In the genomic region with DNA sequence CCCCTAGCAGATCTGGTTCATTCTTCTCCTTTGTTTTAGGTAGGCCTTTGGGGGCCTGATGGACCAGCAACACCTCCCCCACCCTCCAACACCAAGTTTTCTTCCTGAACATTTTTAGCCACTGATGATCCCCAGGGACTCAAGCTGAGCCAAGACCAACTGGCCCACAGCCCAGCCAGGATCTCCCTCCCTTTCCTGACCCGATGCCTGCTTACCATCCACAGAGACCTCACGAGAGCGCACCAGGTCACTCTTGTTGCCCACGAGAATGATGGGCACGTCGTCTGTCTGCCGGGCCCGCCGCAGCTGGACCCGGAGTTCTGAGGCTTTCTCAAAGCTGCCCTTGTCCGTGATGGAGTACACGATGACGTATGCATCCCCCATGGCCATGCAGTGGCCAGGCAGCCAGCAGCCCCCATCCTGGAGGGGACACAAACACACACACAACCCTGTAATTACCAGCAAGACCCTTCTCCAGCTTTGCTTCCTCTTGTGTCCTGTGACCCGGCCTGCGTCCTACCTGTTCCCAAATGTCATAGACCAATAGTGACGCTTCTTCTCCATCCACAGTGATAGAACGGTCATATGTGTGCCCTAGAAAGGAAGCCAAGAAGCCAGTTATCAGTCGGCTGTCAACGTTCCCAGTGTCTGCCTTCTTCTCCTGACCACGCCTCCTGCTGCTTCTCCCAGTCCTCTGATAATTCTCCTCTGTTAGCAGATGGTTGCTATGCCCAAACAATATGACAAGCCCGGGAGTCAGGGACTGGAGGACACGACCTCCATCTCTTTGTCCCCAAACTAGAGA, we compare ENCODE assay signal across 9 mouse cellular contexts. TPM values are rescaled to one million over a fixed set of nuclear protein-coding genes. Genes with fewer than 3 reads are reported as not detected.
DNase-seq lines count a peak whose midpoint lies in the region; ATAC-seq and TF ChIP-seq lines count a peak whose summit lies in the region.
"Had no signal": no experiment of that assay in that cellular context is flagged by ENCODE, and none has a peak within 500 bp of the region (broad histone marks: within the 10 kb centered on the region; RNA-seq: fewer than 3 reads in every experiment).

No protein-coding gene starts in this region.

- DNase-seq in cerebellum, postnatal 14 days: peak; percentile 60 to 65
- no peak for DNase-seq in cerebellum, adult 9-11 months
- peak; percentile 79 for DNase-seq in adipocyte (ENCODE audit: low spot score)
- no peak for DNase-seq in limb, embryonic 14.5 days (ENCODE audit: low spot score)
- DNase-seq in layer of hippocampus, postnatal 10 days (ENCODE audit: low spot score in 2 of 2): no peak
- no peak for DNase-seq in forebrain, embryonic 14.5 days (ENCODE audit: low spot score)
- no peak for DNase-seq in retina, embryonic 14.5 days (ENCODE audit: low spot score)

- H3K4me2 ChIP-seq in heart, embryonic 14.5 days (ENCODE audit: low read length): peak overlapping the region; percentile 80
- H3K4me2 ChIP-seq in limb, embryonic 14.5 days (replicated peaks; ENCODE audit: low read depth, low read length, severe bottlenecking): peak overlapping the region; percentile 69; the same call in 1 of the 2 replicates
- no peak overlapping the region for H3K4me2 ChIP-seq in forebrain, embryonic 14.5 days (ENCODE audit: low read length)

- no peaks in the 10 kb centered on the region for H3K27me3 ChIP-seq in heart, embryonic 14.5 days (ENCODE audit: control insufficient read depth, insufficient read depth, low read length)
- H3K27me3 ChIP-seq in limb, embryonic 14.5 days (ENCODE audit: control insufficient read depth, insufficient read depth, low read length): peaks cover 6% of the 10 kb centered on the region; the same call in 1 of the 2 replicates
- peaks cover 15% of the 10 kb centered on the region for H3K27me3 ChIP-seq in forebrain, embryonic 14.5 days (replicated peaks; ENCODE audit: control insufficient read depth, insufficient read depth, low read length)

- peak overlapping the region; percentile 76 to 97 for H3K4me3 ChIP-seq in heart, embryonic 14.5 days (ENCODE audit: control insufficient read depth in 1 of 2, insufficient read depth in 1 of 2, low read depth in 1 of 2, low read length in 2 of 2)
- no peak overlapping the region for H3K4me3 ChIP-seq in limb, embryonic 14.5 days (replicated peaks; ENCODE audit: low read length)
- H3K4me3 ChIP-seq in forebrain, embryonic 14.5 days (ENCODE audit: low read depth, low read length): no peak overlapping the region

- 16% methylated on average over 22 of the region's 22 CpGs for WGBS in heart, embryonic 14.5 days
- WGBS in limb, embryonic 14.5 days: 76% methylated on average over 22 of the region's 22 CpGs
- 81% methylated on average over 22 of the region's 22 CpGs for WGBS in forebrain, embryonic 14.5 days

- H3K9ac ChIP-seq in heart, embryonic 14.5 days (ENCODE audit: low read length): peak overlapping the region; percentile 95
- H3K9ac ChIP-seq in limb, embryonic 14.5 days (ENCODE audit: low read depth, low read length, severe bottlenecking): no peak overlapping the region
- no peak overlapping the region for H3K9ac ChIP-seq in forebrain, embryonic 14.5 days (ENCODE audit: low read length)

- H3K27ac ChIP-seq in heart, embryonic 14.5 days (replicated peaks in 1 of 2; ENCODE audit: control insufficient read depth in 1 of 2, insufficient read depth in 1 of 2, low read depth in 2 of 2, low read length in 2 of 2): peak overlapping the region; percentile 93 to 98
- H3K27ac ChIP-seq in limb, embryonic 14.5 days (replicated peaks; ENCODE audit: low read depth, low read length): no peak overlapping the region
- H3K27ac ChIP-seq in forebrain, embryonic 14.5 days (ENCODE audit: low read depth, low read length): no peak overlapping the region

- H3K36me3 ChIP-seq in heart, embryonic 14.5 days (ENCODE audit: control insufficient read depth, insufficient read depth, low read length): peaks cover 28% of the 10 kb centered on the region
- H3K36me3 ChIP-seq in limb, embryonic 14.5 days (ENCODE audit: control insufficient read depth, insufficient read depth, low read length): no peaks in the 10 kb centered on the region
- H3K36me3 ChIP-seq in forebrain, embryonic 14.5 days (ENCODE audit: control insufficient read depth, insufficient read depth, low read length): no peaks in the 10 kb centered on the region

- H3K9me3 ChIP-seq in heart, embryonic 14.5 days (ENCODE audit: control insufficient read depth, low read length): no peaks in the 10 kb centered on the region
- no peaks in the 10 kb centered on the region for H3K9me3 ChIP-seq in limb, embryonic 14.5 days (ENCODE audit: control insufficient read depth, low read length)
- H3K9me3 ChIP-seq in forebrain, embryonic 14.5 days (replicated peaks; ENCODE audit: control insufficient read depth, low read length): no peaks in the 10 kb centered on the region

- TF ChIP-seq POLR2A in limb, embryonic 14.5 days (IDR thresholded peaks at IDR 0.05; ENCODE audit: borderline replicate concordance, extremely low read depth, insufficient read depth, insufficient read length): no peak

- peak; percentile 16; the same call in 1 of the 2 replicates for ATAC-seq in heart, embryonic 14.5 days (ENCODE audit: insufficient number of reproducible peaks, insufficient read depth, low FRiP score, low read depth)
- no peak for ATAC-seq in limb, embryonic 14.5 days (ENCODE audit: low FRiP score, low read depth)
- no peak for ATAC-seq in forebrain, embryonic 14.5 days

- H3K4me1 ChIP-seq in heart, embryonic 14.5 days (ENCODE audit: control insufficient read depth in 2 of 2, insufficient read depth in 2 of 2, low read length in 2 of 2): peaks cover 35 to 42% of the 10 kb centered on the region in 2 experiments
- peaks cover 22% of the 10 kb centered on the region; the same call in 1 of the 2 replicates for H3K4me1 ChIP-seq in limb, embryonic 14.5 days (ENCODE audit: control insufficient read depth, insufficient read depth, low read length)
- H3K4me1 ChIP-seq in forebrain, embryonic 14.5 days (ENCODE audit: control insufficient read depth, insufficient read depth, low read length): no peaks in the 10 kb centered on the region

RNA-seq across cellular contexts. Expression of a gene that starts 1.6 kb away (rescaled TPM):
- 338 and 417 TPM in 2 replicates for polyA plus RNA-seq in heart, embryonic 14.5 days (2014; fragmentation: Nextera tagmentation; extraction: Ambion mirVana)
- 21.4 and 22.5 TPM in 2 replicates for polyA plus RNA-seq in limb, embryonic 14.5 days (2012; rRNA removed)
- 27.3 and 32.4 TPM in 2 replicates for polyA plus RNA-seq in limb, embryonic 14.5 days (2014; fragmentation: Nextera tagmentation; extraction: Ambion mirVana)
- 1 to 10 TPM; 2.0 to 2.5 TPM for total RNA-seq in layer of hippocampus, postnatal 10 days (2021)
- 2.1 and 3.0 TPM in 2 replicates for polyA plus RNA-seq in forebrain, embryonic 14.5 days (2014; fragmentation: Nextera tagmentation; extraction: Ambion mirVana)

RNA-seq across cellular contexts. Expression of a gene that starts 5.3 kb away (rescaled TPM):
- 21.5 and 26.4 TPM in 2 replicates for polyA plus RNA-seq in heart, embryonic 14.5 days (2014; fragmentation: Nextera tagmentation; extraction: Ambion mirVana)
- polyA plus RNA-seq in limb, embryonic 14.5 days (2012; rRNA removed): 0.29 and 0.62 TPM in 2 replicates
- polyA plus RNA-seq in limb, embryonic 14.5 days (2014; fragmentation: Nextera tagmentation; extraction: Ambion mirVana): 0.75 and 0.98 TPM in 2 replicates
- total RNA-seq in layer of hippocampus, postnatal 10 days (2021): not detected
- not detected in 2 replicates for polyA plus RNA-seq in forebrain, embryonic 14.5 days (2014; fragmentation: Nextera tagmentation; extraction: Ambion mirVana)
- total RNA-seq: left cerebral cortex, postnatal 10 days had no signal

RNA-seq across cellular contexts. Expression of a gene that starts 12.3 kb away (rescaled TPM):
- 198 and 201 TPM in 2 replicates for polyA plus RNA-seq in heart, embryonic 14.5 days (2014; fragmentation: Nextera tagmentation; extraction: Ambion mirVana)
- polyA plus RNA-seq in limb, embryonic 14.5 days (2012; rRNA removed): 71.1 and 91.9 TPM in 2 replicates
- polyA plus RNA-seq in limb, embryonic 14.5 days (2014; fragmentation: Nextera tagmentation; extraction: Ambion mirVana): 78.4 and 81.9 TPM in 2 replicates
- 10 to 100 TPM; 26.0 to 29.8 TPM for total RNA-seq in layer of hippocampus, postnatal 10 days (2021)
- polyA plus RNA-seq in forebrain, embryonic 14.5 days (2014; fragmentation: Nextera tagmentation; extraction: Ambion mirVana): 136 and 154 TPM in 2 replicates

RNA-seq across cellular contexts. Expression of a gene that starts 38.3 kb away (rescaled TPM):
- polyA plus RNA-seq in heart, embryonic 14.5 days (2014; fragmentation: Nextera tagmentation; extraction: Ambion mirVana): 5.4 and 6.4 TPM in 2 replicates
- polyA plus RNA-seq in limb, embryonic 14.5 days (2012; rRNA removed): 4.9 and 5.0 TPM in 2 replicates
- polyA plus RNA-seq in limb, embryonic 14.5 days (2014; fragmentation: Nextera tagmentation; extraction: Ambion mirVana): 9.3 and 9.7 TPM in 2 replicates
- total RNA-seq in layer of hippocampus, postnatal 10 days (2021): 1 to 10 TPM; 9.0 to 9.2 TPM
- 11.9 and 14.2 TPM in 2 replicates for polyA plus RNA-seq in forebrain, embryonic 14.5 days (2014; fragmentation: Nextera tagmentation; extraction: Ambion mirVana)

Comparison
In these comparisons a context has a peak if more than half of its experiments do, and no peak if none do; other contexts are left out.
1. DNase-seq: peak in cerebellum, postnatal 14 days (2 of 2) and adipocyte (single experiment); none in cerebellum, adult 9-11 months (single experiment), limb, embryonic 14.5 days (single experiment), layer of hippocampus, postnatal 10 days (0 of 2), forebrain, embryonic 14.5 days (single experiment) and retina, embryonic 14.5 days (single experiment).
2. H3K27ac ChIP-seq: peak in heart, embryonic 14.5 days (2 of 2); none in limb, embryonic 14.5 days (single experiment) and forebrain, embryonic 14.5 days (single experiment).
3. H3K4me3 ChIP-seq: peak in heart, embryonic 14.5 days (2 of 2); none in limb, embryonic 14.5 days (single experiment) and forebrain, embryonic 14.5 days (single experiment).
4. RNA of a gene that starts 1.6 kb away (polyA plus RNA-seq): 338 to 417 TPM in heart, embryonic 14.5 days; 21.4 to 32.4 TPM in limb, embryonic 14.5 days and 2.1 to 3.0 TPM in forebrain, embryonic 14.5 days; every median in the first group is over 10 times any median in the second.
5. RNA of a gene that starts 5.3 kb away (polyA plus RNA-seq): 21.5 to 26.4 TPM in heart, embryonic 14.5 days; 0.29 to 0.98 TPM in limb, embryonic 14.5 days and not detected in forebrain, embryonic 14.5 days; every median in the first group is over 10 times any median in the second.